Mouse (Mus musculus) neural tube, embryonic 11.5 days (tissue): ENCODE data around the gene Dolk. TPM values are rescaled to one million over a fixed set of nuclear protein-coding genes. Genes with fewer than 3 reads are reported as not detected.
A peak's percentile ranks its signal among the peaks of the same experiment; 100 is the strongest.

ENCODE experiments used
- ATAC-seq: fragments of 200-750 bp; cut with Nextera tagmentation; 2 replicates; pipeline ENCODE4 v1.8.0; 2017; ENCODE audit warnings: moderate number of reproducible peaks, mild to moderate bottlenecking, moderate TSS enrichment, moderate library complexity; ENCODE audit not compliant: insufficient read depth, low FRiP score, low TSS enrichment
- DNase-seq: peaks from one replicate; pipeline ENCODE4 v3.0.0-alpha.2; 2015; ENCODE audit warnings: low spot score
- H3K27ac ChIP-seq: fragments of 300-500 bp; sonication (generic); 2 replicates; pipeline ENCODE4 v1.5.1; 2014; ENCODE audit warnings: low read depth, mild to moderate bottlenecking, low read length
- H3K27me3 ChIP-seq: fragments of 300-500 bp; sonication (generic); 2 replicates; pipeline ENCODE4 v1.6.1; 2014; ENCODE audit warnings: mild to moderate bottlenecking, low read length, mixed read lengths; ENCODE audit not compliant: control insufficient read depth, insufficient read depth
- H3K36me3 ChIP-seq: fragments of 300-500 bp; sonication (generic); 2 replicates; pipeline ENCODE4 v1.6.1; 2014; ENCODE audit warnings: mild to moderate bottlenecking, low read length, moderate library complexity, mixed read lengths; ENCODE audit not compliant: control insufficient read depth, insufficient read depth
- H3K4me1 ChIP-seq: fragments of 300-500 bp; sonication (generic); 2 replicates; pipeline ENCODE4 v1.6.1; 2014; ENCODE audit warnings: low read length, mixed read lengths; ENCODE audit not compliant: control insufficient read depth, insufficient read depth
- H3K4me2 ChIP-seq: fragments of 300-500 bp; sonication (generic); 2 replicates; pipeline ENCODE4 v1.6.1; 2014; ENCODE audit warnings: low read depth, mild to moderate bottlenecking, moderate library complexity
- H3K4me3 ChIP-seq: fragments of 300-500 bp; sonication (generic); 2 replicates; pipeline ENCODE4 v1.5.1; 2014; ENCODE audit warnings: low read depth, low read length
- H3K9ac ChIP-seq: fragments of 300-500 bp; sonication (generic); 2 replicates; pipeline ENCODE4 v1.6.1; 2014; ENCODE audit warnings: mild to moderate bottlenecking, low read length
- H3K9me3 ChIP-seq: fragments of 300-500 bp; sonication (generic); 2 replicates; pipeline ENCODE4 v1.6.1; 2016; ENCODE audit warnings: low read length; ENCODE audit not compliant: control insufficient read depth
- WGBS: fragments of 180-500 bp; shearing (Covaris S2); extraction: QIAGEN DNeasy Blood & Tissue Kit; methylation state at CpG from one replicate; pipeline ENCODE4 v1.1.7; 2014; 5-methylcytosine and 5-hydroxymethylcytosine counted together
- polyA plus RNA-seq: library from polyadenylated mRNA; unstranded; fragments of >200 nt; fragmentation: Nextera tagmentation; extraction: Ambion mirVana; gene quantifications from 2 replicates; pipeline ENCODE4 v1.2.1, GENCODE M21; 2014

Dolk gene
- polyA plus RNA-seq, 1 experiment from 2014 or later = 27.9 TPM

- 98% methylated on average over 2 of the region's 2 CpGs for WGBS
- Histone ChIP-seq H3K27ac (no peak overlapping the region), H3K4me1 (no peaks in the 10 kb centered on the region), H3K36me3 (peaks cover 28% of the 10 kb centered on the region), H3K9ac (no peak overlapping the region), H3K27me3 (no peaks in the 10 kb centered on the region), H3K4me3 (no peak overlapping the region), H3K4me2 (no peak overlapping the region), H3K9me3 (no peaks in the 10 kb centered on the region)
- ATAC-seq (no peak), DNase-seq (no peak)
Observed at GRCm38 (mm10) chr2:30311481-30311880, 25.3 kb upstream of the Dolk start.

DNA sequence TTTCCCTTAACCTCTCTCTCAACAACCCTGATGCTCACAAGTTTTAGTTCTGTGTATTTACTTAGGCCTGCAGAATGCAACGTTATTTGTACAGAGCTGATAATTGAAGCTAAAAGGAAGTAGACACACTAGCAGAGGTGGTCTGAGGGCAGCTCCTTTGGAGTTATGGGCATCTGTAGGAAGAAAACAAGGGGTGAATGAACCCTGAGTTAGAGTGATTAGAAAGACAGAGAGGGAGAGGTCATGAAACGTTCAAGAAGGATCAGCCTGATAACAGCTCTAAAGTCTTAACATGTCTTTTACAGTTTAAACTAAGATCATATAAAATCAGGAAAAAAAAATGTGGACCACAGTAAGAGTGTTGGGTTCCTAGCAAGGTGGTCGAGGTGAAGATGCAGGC, 23.2 kb upstream of the Dolk start:
- Histone ChIP-seq H3K27me3 (no peaks in the 10 kb centered on the region), H3K4me1 (no peaks in the 10 kb centered on the region), H3K4me2 (no peak overlapping the region), H3K9ac (no peak overlapping the region), H3K9me3 (no peaks in the 10 kb centered on the region), H3K27ac (no peak overlapping the region), H3K4me3 (no peak overlapping the region), H3K36me3 (peaks cover 29% of the 10 kb centered on the region)
- ATAC-seq = no peak
- no peak for DNase-seq
- WGBS = 94% methylated on average over 3 of the region's 3 CpGs

GRCm38 (mm10) chr2:30306087-30306486, 20.0 kb upstream of the Dolk start:
- no peak overlapping the region for H3K27ac ChIP-seq
- no peak overlapping the region for H3K4me3 ChIP-seq
- H3K36me3 ChIP-seq = peaks cover 20% of the 10 kb centered on the region
- H3K9me3 ChIP-seq = no peaks in the 10 kb centered on the region
- WGBS = 94% methylated on average over 7 of the region's 7 CpGs
- H3K4me1 ChIP-seq = no peaks in the 10 kb centered on the region
- ATAC-seq (no peak), DNase-seq (no peak)
- H3K9ac ChIP-seq = no peak overlapping the region
- no peaks in the 10 kb centered on the region for H3K27me3 ChIP-seq
- H3K4me2 ChIP-seq = no peak overlapping the region

GRCm38 (mm10) chr2:30299966-30300365, 13.8 kb upstream of the Dolk start:
- no peak overlapping the region for H3K27ac ChIP-seq
- H3K27me3 ChIP-seq = no peaks in the 10 kb centered on the region
- H3K9ac ChIP-seq = no peak overlapping the region
- whole genome bisulfite sequencing = 94% methylated on average over 5 of the region's 5 CpGs
- H3K4me3 ChIP-seq = no peak overlapping the region
- peaks cover 15% of the 10 kb centered on the region for H3K36me3 ChIP-seq
- no peaks in the 10 kb centered on the region for H3K4me1 ChIP-seq
- H3K9me3 ChIP-seq = no peaks in the 10 kb centered on the region
- no peak overlapping the region for H3K4me2 ChIP-seq
- ATAC-seq = no peak
- DNase-seq = no peak

DNA sequence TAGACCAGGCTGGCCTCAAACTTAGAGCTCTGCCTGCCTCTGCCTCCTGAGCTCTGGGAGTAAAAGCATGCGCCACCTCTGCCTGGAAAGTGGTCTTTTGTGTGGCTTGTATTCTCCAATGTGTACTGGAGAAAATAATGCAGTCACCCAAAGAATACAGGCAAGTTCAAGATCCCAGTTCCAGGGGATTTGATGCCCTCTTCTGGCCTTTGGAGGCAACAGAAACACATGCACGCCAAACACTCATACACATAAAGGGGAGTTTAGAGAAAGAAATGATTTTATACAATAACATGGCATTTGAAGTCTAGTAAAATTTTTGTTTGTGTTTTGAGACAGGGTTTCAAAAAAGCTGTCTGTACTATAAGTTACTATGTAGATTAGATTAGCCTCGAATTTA, 13.4 kb upstream of the Dolk start:
- H3K4me3 ChIP-seq = no peak overlapping the region
- H3K27ac ChIP-seq = no peak overlapping the region
- H3K9me3 ChIP-seq = no peaks in the 10 kb centered on the region
- DNase-seq = no peak
- no peaks in the 10 kb centered on the region for H3K4me1 ChIP-seq
- no peak for ATAC-seq
- WGBS = 91% methylated on average over 3 of the region's 3 CpGs
- H3K27me3 ChIP-seq = no peaks in the 10 kb centered on the region
- H3K4me2 ChIP-seq = no peak overlapping the region
- peaks cover 12% of the 10 kb centered on the region for H3K36me3 ChIP-seq
- H3K9ac ChIP-seq = no peak overlapping the region

DNA sequence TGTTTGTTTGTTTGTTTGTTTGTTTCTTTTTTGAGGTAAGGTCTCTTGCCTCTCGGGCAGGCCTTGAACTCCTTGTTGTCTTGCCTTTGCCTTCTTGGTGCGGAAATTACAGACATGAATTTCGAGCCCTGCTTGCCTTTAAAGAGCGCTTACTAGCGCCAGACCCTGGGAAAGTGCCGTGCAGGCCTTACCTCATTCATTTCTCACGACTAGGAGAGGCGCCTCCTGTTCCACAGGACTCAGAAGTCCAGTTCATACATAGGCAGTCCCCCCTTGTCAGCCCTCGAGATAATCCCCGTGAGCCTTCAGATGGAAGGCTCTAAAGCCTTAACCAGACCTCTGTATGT, 866 bp upstream of the Dolk start:
- H3K27ac ChIP-seq = no peak overlapping the region
- peak; percentile 19 for DNase-seq

DNA sequence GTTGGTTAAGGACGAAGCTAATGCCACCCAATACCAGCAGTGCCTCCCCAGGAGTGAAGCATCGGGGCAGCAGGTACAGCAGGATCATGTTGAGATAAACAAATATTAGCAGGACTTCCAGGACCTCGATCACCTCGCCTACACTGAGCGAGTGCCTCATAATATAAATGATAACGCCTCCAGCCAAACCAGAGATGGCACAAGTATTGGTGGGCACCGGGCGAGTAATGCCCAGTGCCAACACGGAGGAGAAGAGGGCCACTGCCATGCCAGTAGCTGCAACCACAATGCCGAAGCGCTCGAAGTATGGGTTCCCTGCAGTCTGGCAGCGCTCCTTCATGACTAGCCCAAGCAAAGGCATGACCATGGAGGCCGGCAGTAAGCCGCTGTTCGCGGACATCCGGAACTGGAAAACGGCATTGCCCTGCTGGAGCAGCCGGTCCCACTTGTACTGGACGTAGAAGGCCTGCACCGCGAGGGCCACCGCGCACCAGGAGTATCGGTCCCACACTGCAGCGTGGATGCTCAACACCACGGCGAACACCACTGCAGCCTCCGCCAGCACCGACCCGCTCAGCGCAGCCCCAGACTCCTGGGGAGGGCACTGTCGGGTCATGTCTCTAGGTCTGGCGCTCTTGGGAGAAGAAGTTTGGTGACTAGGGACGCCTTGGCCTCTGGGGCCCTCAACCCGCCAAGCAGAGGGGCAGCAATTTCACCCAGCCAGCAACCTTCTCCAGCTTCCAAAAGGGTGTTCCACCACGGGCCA, 535 bp downstream of the Dolk start:
- H3K36me3 ChIP-seq = no peaks in the 10 kb centered on the region
- H3K4me2 ChIP-seq = peak overlapping the region; percentile 74
- H3K9ac ChIP-seq = peak overlapping the region; percentile 68
- peak overlapping the region; percentile 78 for H3K4me3 ChIP-seq
- H3K4me1 ChIP-seq = peaks cover 14% of the 10 kb centered on the region
- no peak overlapping the region for H3K27ac ChIP-seq
- WGBS = 16% methylated on average over 38 of the region's 38 CpGs
- peak; percentile 65 for ATAC-seq
- no peak for DNase-seq
- no peaks in the 10 kb centered on the region for H3K9me3 ChIP-seq
- H3K27me3 ChIP-seq = no peaks in the 10 kb centered on the region

More for the DNA sequence above, 866 bp upstream of the Dolk start:
- 1% methylated on average over 10 of the region's 10 CpGs for WGBS
- no peaks in the 10 kb centered on the region for H3K36me3 ChIP-seq
- H3K4me3 ChIP-seq = peak overlapping the region; percentile 78
- ATAC-seq = no peak
- peaks cover 14% of the 10 kb centered on the region for H3K4me1 ChIP-seq
- no peaks in the 10 kb centered on the region for H3K27me3 ChIP-seq
- peak overlapping the region; percentile 74 for H3K4me2 ChIP-seq
- H3K9me3 ChIP-seq = no peaks in the 10 kb centered on the region
- peak overlapping the region; percentile 68 for H3K9ac ChIP-seq

DNA sequence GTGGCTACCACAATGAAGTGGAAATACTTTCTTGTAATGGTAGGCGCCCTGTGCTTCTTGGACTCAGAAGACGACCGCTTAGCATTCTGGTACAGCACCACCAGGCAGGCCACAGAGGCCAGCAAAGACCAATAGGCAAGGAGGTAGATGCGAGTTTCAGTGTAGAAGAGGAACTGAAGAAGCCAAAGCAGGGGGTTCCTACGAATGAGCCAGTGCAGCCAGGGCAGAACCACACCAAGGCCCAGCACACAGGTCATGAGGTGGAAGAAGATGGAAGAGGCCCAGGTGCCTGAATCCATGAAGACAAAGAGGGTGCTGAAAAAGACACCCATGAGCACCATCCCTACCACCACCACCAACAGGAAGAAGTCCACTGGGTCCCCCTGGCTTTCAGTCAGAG, 1.1 kb downstream of the Dolk start:
- no peaks in the 10 kb centered on the region for H3K9me3 ChIP-seq
- DNase-seq = no peak
- H3K36me3 ChIP-seq = no peaks in the 10 kb centered on the region
- no peak overlapping the region for H3K9ac ChIP-seq
- peak overlapping the region; percentile 74 for H3K4me2 ChIP-seq
- no peaks in the 10 kb centered on the region for H3K27me3 ChIP-seq
- peaks cover 14% of the 10 kb centered on the region for H3K4me1 ChIP-seq
- ATAC-seq = no peak
- H3K27ac ChIP-seq = no peak overlapping the region
- no peak overlapping the region for H3K4me3 ChIP-seq
- WGBS = 93% methylated on average over 5 of the region's 5 CpGs

GRCm38 (mm10) chr2:30283193-30283592, 2.9 kb downstream of the Dolk start:
- Histone ChIP-seq H3K9me3 (no peaks in the 10 kb centered on the region), H3K4me3 (no peak overlapping the region), H3K9ac (no peak overlapping the region), H3K27ac (no peak overlapping the region), H3K36me3 (no peaks in the 10 kb centered on the region), H3K27me3 (no peaks in the 10 kb centered on the region), H3K4me2 (no peak overlapping the region), H3K4me1 (peaks cover 14% of the 10 kb centered on the region)
- ATAC-seq (no peak), DNase-seq (no peak)
- 92% methylated on average over 2 of the region's 2 CpGs for WGBS
